Mouse (Mus musculus): ENCODE measurements around the gene Dnttip2.

DNA sequence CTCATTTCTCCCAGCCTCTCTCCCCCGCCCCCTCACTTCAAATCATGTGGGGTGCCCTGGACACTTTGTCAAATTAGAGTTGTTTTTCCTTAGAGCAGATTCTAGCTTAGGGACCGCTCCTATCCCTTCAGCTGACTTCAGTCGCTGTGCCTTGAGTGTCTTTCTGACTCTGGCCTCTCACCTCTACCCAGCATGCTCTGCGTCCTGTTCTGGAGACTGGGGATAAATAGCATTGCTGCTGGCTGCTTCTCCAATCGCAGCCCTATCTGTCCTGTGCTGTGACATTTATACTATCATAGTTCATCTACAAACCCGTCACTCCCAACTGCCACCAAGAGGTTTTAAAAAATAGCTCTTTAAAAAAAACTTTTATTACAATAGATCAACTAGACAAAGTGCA, 31.3 kb upstream of the Dnttip2 start:
- TF ChIP-seq CTCF (IDR thresholded peaks at IDR 0.05; ENCODE audit: low read depth, low read length): no peak
- no peak for TF ChIP-seq POLR2A (IDR thresholded peaks at IDR 0.05; ENCODE audit: borderline replicate concordance, low read depth, low read length)
